Mouse (Mus musculus) hindbrain, embryonic 13.5 days (tissue): ENCODE measurements at regions not wholly inside any gene's neighbourhood (a gene's known extent, or its start where the extent isn't known, plus 50 kb on each side); places are given as distances from the start of the nearest gene placed in this dataset.
A peak's percentile ranks its signal among the peaks of the same experiment; 100 is the strongest.

Source experiments
- ATAC-seq: fragments of 200-750 bp; cut with Nextera tagmentation; 2 replicates; pipeline ENCODE4 v1.8.0; 2017; ENCODE audit warnings: moderate TSS enrichment; ENCODE audit not compliant: low FRiP score
- H3K27ac ChIP-seq: fragments of 300-500 bp; sonication (generic); 2 replicates; pipeline ENCODE4 v1.5.1; 2015; ENCODE audit warnings: inconsistent platforms, mild to moderate bottlenecking, moderate library complexity
- H3K27me3 ChIP-seq: fragments of 300-500 bp; sonication (generic); 2 replicates; pipeline ENCODE4 v1.6.1; 2015; ENCODE audit warnings: mild to moderate bottlenecking, inconsistent platforms
- H3K36me3 ChIP-seq: fragments of 300-500 bp; sonication (generic); 2 replicates; pipeline ENCODE4 v1.6.1; 2015; ENCODE audit warnings: mild to moderate bottlenecking, inconsistent platforms
- H3K4me1 ChIP-seq: fragments of 300-500 bp; sonication (generic); replicated peaks from 2 replicates; pipeline ENCODE4 v1.6.1; 2015; ENCODE audit warnings: inconsistent platforms
- H3K4me2 ChIP-seq: fragments of 300-500 bp; sonication (generic); 2 replicates; pipeline ENCODE4 v1.6.1; 2015; ENCODE audit warnings: inconsistent platforms, mild to moderate bottlenecking, moderate library complexity
- H3K4me3 ChIP-seq: fragments of 300-500 bp; sonication (generic); 2 replicates; pipeline ENCODE4 v1.5.1; 2015; ENCODE audit warnings: mild to moderate bottlenecking, inconsistent platforms
- H3K9ac ChIP-seq: fragments of 300-500 bp; sonication (generic); 2 replicates; pipeline ENCODE4 v1.6.1; 2015; ENCODE audit warnings: mild to moderate bottlenecking, inconsistent platforms
- H3K9me3 ChIP-seq: fragments of 300-500 bp; sonication (generic); 2 replicates; pipeline ENCODE4 v1.6.1; 2016; ENCODE audit warnings: inconsistent platforms
- WGBS: fragments of 180-500 bp; shearing (Covaris S2); methylation state at CpG from one replicate; pipeline ENCODE4 v1.1.7; 2015; 5-methylcytosine and 5-hydroxymethylcytosine counted together

DNA sequence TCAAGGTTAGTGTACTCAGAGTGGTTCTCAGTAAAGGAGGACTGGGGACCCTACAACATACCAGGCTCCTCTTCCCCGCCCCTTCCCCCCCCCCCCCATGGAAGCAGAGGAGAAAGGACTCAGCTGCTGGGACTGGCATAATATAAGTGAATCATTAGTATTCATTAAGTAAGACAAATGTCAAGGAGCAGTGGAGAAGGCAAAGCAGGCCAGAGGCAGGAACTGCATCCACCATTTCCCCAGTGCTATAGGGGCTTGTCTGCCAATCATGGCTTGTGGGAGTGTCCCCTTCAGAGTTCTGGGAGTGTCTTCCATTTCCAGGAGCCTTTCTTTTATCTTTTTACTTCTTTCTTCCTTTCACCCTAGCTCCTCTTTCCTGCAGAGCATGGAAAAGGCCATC lies 392.3 kb downstream of the Pdzph1 start:
- Histone ChIP-seq H3K9ac (no peak overlapping the region), H3K36me3 (no peaks in the 10 kb centered on the region), H3K9me3 (no peaks in the 10 kb centered on the region), H3K27me3 (no peaks in the 10 kb centered on the region), H3K4me2 (no peak overlapping the region), H3K27ac (no peak overlapping the region), H3K4me1 (no peaks in the 10 kb centered on the region), H3K4me3 (no peak overlapping the region)
- ATAC-seq, result peak; percentile 28; the same call in 1 of the 2 replicates
- WGBS, result 71% methylated on average over 1 of the region's 1 CpGs

DNA sequence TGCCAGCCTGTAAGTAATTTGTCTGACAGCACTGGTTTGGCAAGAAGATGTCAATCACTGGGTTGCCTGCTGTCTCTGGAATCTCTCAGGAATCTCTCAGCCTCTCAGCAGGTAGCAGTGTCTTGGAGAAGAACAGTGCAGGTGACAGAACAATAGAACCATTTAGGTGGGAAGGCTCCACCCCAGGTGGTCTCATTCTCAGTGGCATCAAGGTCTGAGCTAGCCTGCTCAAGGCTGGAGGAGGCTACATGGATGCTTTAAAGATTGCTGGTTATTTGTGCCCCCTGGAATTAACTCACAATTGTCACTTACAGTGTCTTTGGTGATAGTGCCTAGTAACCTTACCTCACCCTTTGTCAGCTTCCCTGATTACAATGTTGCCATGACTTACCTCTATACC lies 394.5 kb downstream of the Pdzph1 start:
- no peak overlapping the region for H3K27ac ChIP-seq
- H3K4me1 ChIP-seq, result no peaks in the 10 kb centered on the region
- no peak for ATAC-seq

DNA sequence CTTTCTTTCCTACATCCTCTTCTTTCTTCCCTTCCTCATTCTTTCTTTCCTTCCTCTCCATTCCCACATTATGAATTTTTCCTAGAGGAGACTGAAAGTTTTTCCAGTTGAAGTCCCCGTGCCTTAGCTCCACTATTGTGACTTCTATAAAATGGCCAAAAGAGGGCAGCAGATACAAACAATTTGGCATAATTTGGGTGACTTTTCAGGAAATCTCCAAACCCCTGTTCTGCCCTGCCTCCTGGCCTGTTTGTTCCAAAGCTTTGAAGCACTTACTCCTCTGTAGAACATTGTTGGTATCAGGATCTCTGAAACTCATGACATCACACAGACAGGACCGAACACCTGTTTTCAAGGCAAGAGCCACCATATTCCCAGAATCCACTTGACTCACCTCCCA lies 403.2 kb downstream of the Pdzph1 start:
- H3K27ac ChIP-seq, result no peak overlapping the region
- no peak overlapping the region for H3K4me3 ChIP-seq
- no peaks in the 10 kb centered on the region for H3K36me3 ChIP-seq
- H3K9me3 ChIP-seq, result no peaks in the 10 kb centered on the region
- H3K9ac ChIP-seq, result no peak overlapping the region
- no peak overlapping the region for H3K4me2 ChIP-seq
- H3K27me3 ChIP-seq, result no peaks in the 10 kb centered on the region
- no peaks in the 10 kb centered on the region for H3K4me1 ChIP-seq
- ATAC-seq, result no peak; the same call in 1 of the 2 replicates
- WGBS, result 70% methylated on average over 2 of the region's 2 CpGs

More for the DNA sequence above, 394.5 kb downstream of the Pdzph1 start:
- H3K4me3 ChIP-seq, result no peak overlapping the region
- H3K9me3 ChIP-seq, result no peaks in the 10 kb centered on the region
- H3K27me3 ChIP-seq, result no peaks in the 10 kb centered on the region
- no peak overlapping the region for H3K4me2 ChIP-seq
- no peak overlapping the region for H3K9ac ChIP-seq
- H3K36me3 ChIP-seq, result no peaks in the 10 kb centered on the region

DNA sequence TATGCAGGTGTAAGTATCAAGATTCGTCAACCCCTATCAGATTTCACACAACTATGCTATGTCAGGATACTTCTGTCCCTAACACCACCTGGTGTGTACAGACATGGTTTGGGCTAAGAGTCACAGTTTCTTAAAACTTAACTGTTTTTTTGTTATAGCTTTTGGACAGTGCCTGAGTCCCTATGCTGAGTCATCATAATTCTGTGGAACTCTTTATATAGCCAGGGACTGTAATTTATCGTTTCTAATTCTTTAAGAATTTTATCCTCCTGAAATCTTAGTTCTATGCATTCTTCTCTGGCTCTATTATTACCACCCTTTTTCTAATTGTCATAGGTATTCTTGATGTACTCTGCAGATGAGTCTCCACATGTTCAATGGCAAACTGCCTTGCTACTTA lies 418.3 kb downstream of the Pdzph1 start:
- ATAC-seq, result no peak
- Histone ChIP-seq H3K4me1 (no peaks in the 10 kb centered on the region), H3K4me3 (no peak overlapping the region), H3K4me2 (no peak overlapping the region), H3K9ac (no peak overlapping the region), H3K36me3 (no peaks in the 10 kb centered on the region), H3K27ac (no peak overlapping the region), H3K9me3 (no peaks in the 10 kb centered on the region), H3K27me3 (no peaks in the 10 kb centered on the region)
- WGBS, result 83% methylated on average over 2 of the region's 2 CpGs
